Mouse (Mus musculus): ENCODE measurements around the gene Actl6a. TPM values are rescaled to one million over a fixed set of nuclear protein-coding genes. Genes with fewer than 3 reads are reported as not detected.
"Not testable (repeated sequence)": the region's sequence is repeated elsewhere in the genome, so short reads cannot be mapped to it uniquely, and the experiment has no call there.

Gene Actl6a
- total RNA-seq, 2 experiments from 2014 or later = 42.9 to 47.1 TPM

GRCm38 (mm10) chr3:32694211-32694610 lies 11.9 kb upstream of the Actl6a start:
- DNase-seq (ENCODE audit: low spot score in 2 of 2) = no peak

- no peak for DNase-seq (ENCODE audit: low spot score in 2 of 2)
These were observed 11.1 kb upstream of the Actl6a start for GRCm38 (mm10) chr3:32694737-32695582.

GRCm38 (mm10) chr3:32695583-32695980 lies 10.5 kb upstream of the Actl6a start:
- DNase-seq (ENCODE audit: low spot score in 2 of 2) = no peak

- DNase-seq (ENCODE audit: low spot score in 2 of 2) = peak; percentile 88 to 90
These were observed 7.8 kb upstream of the Actl6a start for GRCm38 (mm10) chr3:32698228-32698863.

GRCm38 (mm10) chr3:32704021-32704420 lies 2.1 kb upstream of the Actl6a start:
- not testable (repeated sequence) for DNase-seq (ENCODE audit: low spot score in 2 of 2)

- not testable (repeated sequence) for DNase-seq (ENCODE audit: low spot score in 2 of 2)
These were observed 1.5 kb upstream of the Actl6a start for GRCm38 (mm10) chr3:32704632-32705031.

- no peak for DNase-seq (ENCODE audit: low spot score in 2 of 2)
These were observed 1.9 kb downstream of the Actl6a start for GRCm38 (mm10) chr3:32708052-32708367.

GRCm38 (mm10) chr3:32708368-32709231 lies 2.5 kb downstream of the Actl6a start:
- DNase-seq (ENCODE audit: low spot score in 2 of 2) = peak; percentile 94 to 95

GRCm38 (mm10) chr3:32709388-32709787 lies 3.3 kb downstream of the Actl6a start:
- no peak for DNase-seq (ENCODE audit: low spot score in 2 of 2)

GRCm38 (mm10) chr3:32713711-32714110 lies 7.6 kb downstream of the Actl6a start:
- DNase-seq (ENCODE audit: low spot score in 2 of 2) = no peak

- not testable (repeated sequence) for DNase-seq (ENCODE audit: low spot score in 2 of 2)
These were observed 11.3 kb downstream of the Actl6a start for GRCm38 (mm10) chr3:32717403-32717802.

GRCm38 (mm10) chr3:32718271-32718670 lies 12.2 kb downstream of the Actl6a start:
- no peak for DNase-seq (ENCODE audit: low spot score in 2 of 2)

GRCm38 (mm10) chr3:32724191-32724590 lies 18.1 kb downstream of the Actl6a start:
- no peak for DNase-seq (ENCODE audit: low spot score in 2 of 2)

GRCm38 (mm10) chr3:32725951-32726350 lies 19.9 kb downstream of the Actl6a start:
- no peak for DNase-seq (ENCODE audit: low spot score in 2 of 2)

GRCm38 (mm10) chr3:32727861-32728260 lies 21.8 kb downstream of the Actl6a start:
- DNase-seq (ENCODE audit: low spot score in 2 of 2) = no peak

- peak; percentile 94 to 95 for DNase-seq (ENCODE audit: low spot score in 2 of 2)
These were observed 30.4 kb downstream of the Actl6a start, which contains the start of gene Ndufb5 for GRCm38 (mm10) chr3:32736244-32737171. Gene Ndufb5, plus strand, starts transcription at chr3:32736990.

GRCm38 (mm10) chr3:32737172-32737655 lies 31.1 kb downstream of the Actl6a start, which contains the start of gene Mrpl47:
Gene Mrpl47, minus strand, starts transcription at chr3:32737605.
- DNase-seq (ENCODE audit: low spot score in 2 of 2) = no peak

GRCm38 (mm10) chr3:32738549-32738948 lies 32.5 kb downstream of the Actl6a start:
- no peak for DNase-seq (ENCODE audit: low spot score in 2 of 2)

GRCm38 (mm10) chr3:32742276-32742780 lies 36.2 kb downstream of the Actl6a start:
- DNase-seq (ENCODE audit: low spot score in 2 of 2) = no peak

GRCm38 (mm10) chr3:32745001-32745400 lies 38.9 kb downstream of the Actl6a start:
- no peak for DNase-seq (ENCODE audit: low spot score in 2 of 2)
